Mouse (Mus musculus) kidney, adult 8-10 months (tissue): ENCODE data around the gene Smyd3.
A peak's percentile ranks its signal among the peaks of the same experiment; 100 is the strongest.
"Not testable (repeated sequence)": the region's sequence is repeated elsewhere in the genome, so short reads cannot be mapped to it uniquely, and the experiment has no call there.

Experiments used
- DNase-seq, 2 experiments: peaks; one replicate each; pipeline ENCODE4 v3.0.0; 2022

The Smyd3 gene

DNA sequence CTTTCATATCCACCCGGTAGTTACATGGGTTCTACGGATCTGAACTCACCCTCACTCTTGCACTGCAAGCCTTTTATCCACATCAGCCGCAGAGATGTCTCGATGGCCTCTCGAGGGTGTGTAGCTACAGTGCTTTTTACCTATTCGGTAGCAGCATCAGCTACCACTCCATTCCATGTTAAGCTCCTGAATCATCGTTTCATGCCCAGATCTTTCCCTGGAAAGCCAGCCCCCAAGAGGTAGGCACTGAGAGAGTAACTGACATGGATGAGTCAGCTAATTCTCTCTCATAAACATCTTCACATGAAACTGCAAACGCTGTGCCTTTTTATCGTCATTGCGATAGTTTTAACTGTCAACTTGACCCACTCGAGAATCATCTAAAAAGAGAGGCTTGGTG lies 143.9 kb downstream of the Smyd3 start:
- DNase-seq: no peak

DNA sequence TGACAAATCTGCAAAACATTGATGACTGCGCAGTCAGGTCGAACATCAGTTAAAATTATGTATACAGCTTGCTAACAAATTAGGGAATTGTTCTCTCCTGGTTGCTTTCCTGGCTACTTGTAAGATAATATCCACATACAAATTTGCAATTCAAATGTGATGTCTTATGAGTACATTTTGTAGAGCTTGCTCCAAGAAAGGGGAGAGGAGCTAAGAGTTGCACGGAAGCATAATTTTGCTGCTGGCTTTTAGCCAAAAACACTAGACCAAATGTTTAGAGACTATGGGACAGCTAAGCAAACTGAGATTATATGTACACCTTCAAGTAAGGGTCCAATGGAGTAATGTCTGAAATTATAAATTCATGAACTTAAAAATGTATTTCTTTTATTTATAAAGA lies 146.7 kb downstream of the Smyd3 start:
- DNase-seq: no peak

DNA sequence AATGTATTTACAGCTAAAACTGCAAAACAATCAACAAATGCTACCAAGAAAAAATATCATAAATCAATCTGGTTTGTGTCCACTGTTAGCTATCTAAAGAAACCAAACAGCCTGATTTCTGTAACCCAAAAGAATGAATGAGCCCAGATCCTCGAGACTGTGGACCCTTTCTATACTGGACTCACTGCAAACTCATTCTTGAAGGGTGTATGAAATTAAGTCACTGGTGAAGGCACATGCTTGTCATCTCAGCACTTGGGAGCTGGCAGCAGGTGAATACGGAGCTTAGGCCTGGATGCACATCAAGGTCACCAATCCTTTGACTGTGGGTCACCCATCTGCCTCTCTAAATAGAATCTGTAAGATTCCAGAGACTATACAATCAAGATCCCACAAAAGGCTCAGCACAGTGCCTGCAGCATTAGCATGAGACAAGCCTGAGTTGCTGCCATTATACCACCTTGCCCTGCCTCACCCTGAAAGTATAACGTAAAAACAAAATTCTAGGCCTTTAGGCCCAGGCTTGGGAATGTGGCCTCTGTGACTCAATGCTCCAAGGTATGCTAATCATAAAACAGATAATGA lies 149.3 kb downstream of the Smyd3 start:
- DNase-seq: no peak

DNA sequence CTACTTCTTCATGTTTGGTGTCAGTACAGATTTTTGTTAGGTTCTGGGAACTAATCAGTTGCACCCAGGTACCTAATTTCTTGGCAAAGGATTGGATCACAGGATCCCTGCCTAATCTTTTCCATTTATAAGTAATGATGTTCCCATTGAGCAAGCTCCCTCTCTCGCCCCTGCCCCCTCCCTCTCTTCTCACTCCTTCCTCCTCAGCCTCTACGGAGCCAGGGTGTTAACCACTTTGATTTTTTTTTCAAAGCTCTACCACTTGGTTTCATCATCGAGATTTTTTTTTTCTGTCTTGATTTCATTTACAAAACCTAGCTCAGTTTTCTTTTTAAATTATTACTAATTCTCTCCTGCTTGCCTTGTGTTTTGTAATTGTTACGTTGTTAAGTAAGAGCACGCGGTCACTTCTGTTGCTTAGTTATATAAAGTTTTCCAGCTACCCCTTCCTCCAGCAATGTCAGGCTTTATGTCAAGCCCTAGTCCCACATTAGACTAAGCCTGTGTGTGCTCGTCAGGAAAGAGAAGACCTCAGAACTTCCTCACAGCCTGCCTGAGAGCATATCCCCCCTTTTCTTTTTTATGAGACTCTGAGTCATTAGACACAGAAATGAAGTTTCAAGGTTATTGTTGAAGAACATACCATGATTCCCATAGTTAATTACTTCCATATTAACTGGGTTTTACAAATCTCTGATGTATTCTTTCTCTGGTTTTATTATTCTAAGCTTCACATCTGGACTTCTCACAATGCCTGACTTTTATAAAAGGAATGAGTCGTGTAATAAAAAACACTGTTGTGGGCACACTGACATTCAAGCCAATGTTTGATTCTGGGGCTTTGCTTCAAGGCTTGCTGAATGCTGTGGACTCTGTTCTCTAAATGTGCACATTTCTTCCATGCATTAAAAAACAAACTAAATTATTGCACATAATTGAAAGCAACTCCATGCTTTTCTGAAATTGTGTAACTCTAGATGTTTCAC lies 156.1 kb downstream of the Smyd3 start:
- no peak for DNase-seq

DNA sequence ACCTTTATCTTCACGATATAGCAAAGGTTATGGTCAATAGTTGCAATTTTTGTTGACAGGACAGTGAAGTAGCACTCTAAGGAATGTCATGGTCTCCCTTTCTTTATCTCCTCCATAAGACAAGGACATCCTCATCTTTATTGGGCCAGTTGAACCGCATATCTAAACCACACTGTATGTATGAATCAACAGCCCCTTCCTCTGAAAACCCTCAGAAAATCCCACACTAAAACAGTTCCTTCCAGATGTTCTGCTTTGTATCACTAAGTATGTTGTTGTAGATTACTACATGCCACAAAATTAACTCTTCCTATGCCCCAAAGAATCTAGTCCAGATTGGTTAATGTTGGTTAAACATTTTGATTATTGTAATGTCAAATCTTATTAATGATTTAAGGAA lies 160.7 kb downstream of the Smyd3 start:
- no peak for DNase-seq

DNA sequence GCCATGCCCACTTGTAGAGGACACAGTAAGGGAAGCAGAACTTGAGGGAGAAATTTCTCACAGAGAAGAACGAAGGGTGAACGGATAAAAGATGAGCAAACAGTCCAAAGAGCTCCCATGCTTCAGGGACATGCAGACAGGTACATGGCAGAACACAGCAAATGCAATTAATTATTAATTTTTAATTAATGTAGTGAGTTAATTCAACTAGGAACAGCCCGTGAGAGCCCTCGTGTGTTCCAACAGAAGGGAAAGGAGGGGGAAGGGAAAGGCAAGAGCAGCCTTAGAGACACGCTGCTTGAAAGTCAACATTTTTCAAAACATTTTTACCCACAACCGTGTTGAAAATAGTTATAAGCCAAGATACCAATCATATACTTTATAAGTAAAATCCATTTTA lies 163.6 kb downstream of the Smyd3 start:
- DNase-seq: peak; percentile 32 to 46

DNA sequence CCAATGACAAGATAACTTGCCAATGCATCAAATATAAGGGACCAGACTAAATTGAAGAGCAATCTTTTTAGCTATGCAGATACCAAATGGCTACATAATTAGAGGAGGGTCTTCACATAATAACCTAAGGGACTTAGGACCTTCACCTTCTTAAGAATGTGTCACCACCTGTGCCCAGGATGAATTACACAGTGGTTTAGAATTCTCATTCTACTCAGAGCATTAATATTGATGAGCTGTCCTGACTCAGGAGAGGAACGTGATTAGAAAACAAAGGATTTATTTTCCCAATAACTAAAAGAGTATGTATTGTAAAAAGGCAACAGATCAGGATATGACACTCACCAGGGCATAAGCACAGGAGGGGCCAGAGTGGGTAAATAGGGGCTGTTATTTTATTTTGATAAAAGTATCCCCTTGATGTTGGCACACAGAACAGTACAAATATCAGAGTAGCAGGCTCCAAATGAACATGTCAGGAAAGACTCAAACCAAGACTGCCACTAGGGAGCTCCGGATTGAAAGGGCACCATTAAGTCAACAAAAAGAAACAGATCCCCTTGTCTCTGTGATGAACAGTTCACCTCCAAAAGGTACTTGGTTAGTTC lies 172.4 kb downstream of the Smyd3 start:
- DNase-seq: no peak

DNA sequence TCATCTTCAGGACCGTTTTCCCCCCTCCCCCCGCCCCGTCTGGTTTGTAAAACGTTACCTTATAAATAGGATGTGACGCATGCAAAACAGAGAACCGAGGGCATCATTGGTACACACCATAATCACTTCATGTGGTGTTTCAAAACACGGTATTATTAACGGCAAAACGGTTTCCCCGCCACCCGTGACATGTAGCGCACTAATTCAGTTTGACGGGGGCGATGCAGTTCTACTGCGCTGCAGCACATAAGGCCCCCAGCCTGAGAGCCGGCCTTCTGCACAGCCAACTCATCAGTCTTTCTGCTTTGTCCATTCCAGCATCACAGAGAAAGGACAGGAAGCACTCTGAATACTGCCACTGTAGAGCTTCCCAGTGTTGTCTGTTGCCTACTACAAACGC lies 174.4 kb downstream of the Smyd3 start:
- DNase-seq: no peak

DNA sequence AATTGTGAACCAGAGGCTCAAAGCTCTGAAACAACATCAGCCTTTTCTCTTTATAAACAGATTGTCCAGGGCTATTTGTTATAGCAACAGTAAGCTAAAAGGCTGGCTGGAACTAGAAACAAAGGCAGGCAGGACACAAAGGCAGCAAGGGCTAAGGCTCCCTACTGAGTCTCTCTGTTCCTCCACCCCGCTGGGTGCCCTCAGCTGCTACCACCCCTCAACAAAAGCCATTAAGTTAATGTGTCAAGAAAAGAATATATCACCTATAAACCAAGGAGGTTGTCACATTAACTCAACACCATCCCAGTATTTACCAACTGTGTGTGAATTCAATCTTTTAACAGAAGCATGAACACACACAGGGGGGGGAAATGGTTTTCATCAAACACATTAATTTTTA lies 176.3 kb downstream of the Smyd3 start:
- no peak for DNase-seq

DNA sequence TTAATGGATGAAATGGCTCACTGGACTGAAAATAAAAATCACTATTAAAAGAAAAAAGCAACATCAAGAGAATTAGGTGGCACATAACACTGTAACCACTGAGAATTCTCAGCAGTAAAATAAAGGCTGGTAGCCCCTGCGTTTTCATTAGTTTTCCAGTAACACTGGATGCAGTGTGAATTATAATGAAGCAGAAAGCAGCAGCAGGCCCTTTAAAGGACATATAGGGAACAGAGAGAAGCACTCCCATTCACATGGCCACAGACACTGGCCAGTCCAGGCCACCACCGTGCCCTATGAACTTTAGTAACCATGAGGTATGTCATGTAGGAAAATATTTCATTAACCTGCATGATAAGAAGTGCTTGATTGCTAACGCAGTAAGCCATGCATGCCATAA lies 178.8 kb downstream of the Smyd3 start:
- DNase-seq: no peak

DNA sequence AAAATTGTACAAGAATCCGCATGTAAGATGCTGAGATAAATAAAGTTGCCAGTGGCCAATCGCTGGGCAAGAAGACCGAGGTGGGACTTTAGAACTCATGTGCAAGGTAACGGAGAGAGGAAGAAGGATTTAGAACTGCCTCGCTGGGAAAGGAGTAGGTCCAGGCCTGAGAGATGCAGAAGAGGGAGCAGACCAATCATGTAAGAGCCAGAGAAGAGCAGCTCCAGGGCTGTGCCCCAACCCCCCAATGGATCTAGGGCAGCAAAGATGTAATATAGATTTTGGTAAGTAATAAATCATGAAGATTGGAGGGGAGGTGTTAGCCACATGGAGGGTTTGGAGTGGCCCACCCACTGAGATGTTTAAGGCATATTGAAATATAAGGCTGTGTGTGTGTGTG lies 180.3 kb downstream of the Smyd3 start:
- no peak for DNase-seq

DNA sequence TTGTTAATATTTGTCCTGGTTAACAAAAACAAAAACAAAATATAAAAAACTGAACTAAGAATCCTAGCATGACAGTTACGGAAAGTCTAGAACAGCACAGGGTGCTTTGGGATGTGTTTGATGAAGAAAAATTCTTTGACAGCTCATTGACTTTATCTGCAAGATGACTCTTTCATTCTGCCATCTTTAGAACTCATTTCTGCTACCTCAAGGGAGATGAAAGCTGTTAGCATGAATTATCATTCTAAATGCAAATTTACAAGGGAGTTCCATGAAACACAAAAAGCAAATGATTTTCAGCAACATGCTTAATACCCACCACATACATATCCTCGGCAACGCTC lies 190.9 kb downstream of the Smyd3 start:
- DNase-seq: no peak

DNA sequence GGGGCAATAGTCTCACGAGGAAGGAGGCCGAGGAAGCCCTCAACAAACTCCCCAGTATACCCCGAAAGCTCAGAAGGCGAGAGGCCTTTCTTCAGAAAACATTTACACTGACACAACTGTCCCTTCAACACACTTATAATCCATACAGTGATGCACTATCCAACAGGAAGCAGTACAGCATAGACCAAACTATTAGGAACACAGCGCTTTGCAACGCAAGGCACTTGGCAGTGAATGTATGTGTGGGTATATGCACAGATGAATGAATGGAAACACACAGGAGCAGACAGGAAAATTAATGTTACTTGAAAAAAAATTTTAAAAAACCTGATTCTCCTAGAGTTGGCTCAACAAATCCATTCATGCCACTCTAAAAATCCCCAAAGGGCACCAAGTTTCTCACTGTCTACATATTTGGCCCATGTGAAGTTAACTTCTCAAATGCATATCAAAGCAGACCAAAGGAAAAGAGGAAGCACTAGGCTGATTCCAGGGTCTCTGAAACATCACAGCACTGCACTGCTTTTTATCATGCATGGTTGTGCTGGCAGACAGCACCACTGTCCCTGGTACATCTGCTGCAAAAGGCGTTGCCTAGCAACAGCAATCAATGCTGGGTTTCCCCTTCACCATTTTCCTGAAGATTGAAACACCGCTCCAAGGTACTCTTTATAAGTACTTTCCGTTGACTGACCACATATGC lies 191.4 kb downstream of the Smyd3 start:
- no peak for DNase-seq

DNA sequence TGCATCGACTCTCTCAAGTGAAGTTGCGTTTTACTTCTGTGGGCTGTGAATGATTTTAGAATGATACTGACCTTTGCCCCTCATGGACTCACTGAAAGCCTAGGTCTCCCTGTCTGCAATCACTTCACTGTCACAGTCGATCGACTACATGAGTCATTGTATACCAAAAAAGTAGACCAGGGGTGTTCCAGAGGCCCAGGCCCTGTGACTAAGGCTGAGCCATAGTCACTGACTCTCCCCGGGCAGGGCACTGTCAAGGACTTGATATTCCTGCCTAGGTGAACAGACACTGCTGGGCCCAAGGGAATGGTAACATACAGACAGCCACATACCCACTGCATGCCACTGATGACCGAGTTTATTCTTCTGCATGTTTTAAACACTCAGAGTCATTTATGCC lies 193.6 kb downstream of the Smyd3 start:
- DNase-seq: no peak

DNA sequence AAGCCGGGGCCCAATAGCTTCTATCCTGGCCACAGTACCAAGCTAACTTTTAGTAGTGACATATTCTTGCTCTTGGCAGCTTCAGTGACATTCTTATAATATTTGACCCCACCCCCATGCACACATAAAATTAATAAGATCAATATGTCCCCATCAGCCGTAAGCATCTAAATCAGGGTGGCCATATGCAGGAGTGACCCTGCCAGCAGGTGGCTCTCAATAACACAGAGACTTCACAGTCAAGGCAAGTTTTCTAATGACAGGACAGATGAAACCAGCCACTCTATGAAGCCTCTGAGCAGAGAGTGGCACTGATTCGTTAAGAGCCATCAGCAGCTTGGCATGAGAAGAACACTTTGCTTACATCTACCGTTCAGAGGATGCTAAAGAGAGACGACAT lies 204.2 kb downstream of the Smyd3 start:
- peak in 1 of 2 experiments; percentile 10 for DNase-seq

DNA sequence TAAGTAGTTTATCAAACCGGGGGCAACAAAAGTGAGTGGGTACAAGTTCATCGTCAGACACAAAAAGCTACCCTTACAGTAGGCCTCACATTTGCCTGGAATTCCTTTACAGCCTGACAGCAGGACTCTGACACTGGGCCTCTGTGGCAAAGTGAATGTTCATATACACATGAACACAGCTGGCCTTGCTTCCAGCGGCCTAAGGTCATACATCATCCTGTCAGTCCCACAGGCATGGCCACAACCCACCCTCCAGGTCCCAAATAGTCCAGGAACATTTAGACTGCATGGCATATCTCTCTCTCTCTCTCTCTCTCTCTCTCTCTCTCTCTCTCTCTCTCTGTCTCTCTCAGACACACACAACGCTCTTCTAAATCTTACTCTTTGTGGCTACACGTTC lies 208.4 kb downstream of the Smyd3 start:
- no peak for DNase-seq

DNA sequence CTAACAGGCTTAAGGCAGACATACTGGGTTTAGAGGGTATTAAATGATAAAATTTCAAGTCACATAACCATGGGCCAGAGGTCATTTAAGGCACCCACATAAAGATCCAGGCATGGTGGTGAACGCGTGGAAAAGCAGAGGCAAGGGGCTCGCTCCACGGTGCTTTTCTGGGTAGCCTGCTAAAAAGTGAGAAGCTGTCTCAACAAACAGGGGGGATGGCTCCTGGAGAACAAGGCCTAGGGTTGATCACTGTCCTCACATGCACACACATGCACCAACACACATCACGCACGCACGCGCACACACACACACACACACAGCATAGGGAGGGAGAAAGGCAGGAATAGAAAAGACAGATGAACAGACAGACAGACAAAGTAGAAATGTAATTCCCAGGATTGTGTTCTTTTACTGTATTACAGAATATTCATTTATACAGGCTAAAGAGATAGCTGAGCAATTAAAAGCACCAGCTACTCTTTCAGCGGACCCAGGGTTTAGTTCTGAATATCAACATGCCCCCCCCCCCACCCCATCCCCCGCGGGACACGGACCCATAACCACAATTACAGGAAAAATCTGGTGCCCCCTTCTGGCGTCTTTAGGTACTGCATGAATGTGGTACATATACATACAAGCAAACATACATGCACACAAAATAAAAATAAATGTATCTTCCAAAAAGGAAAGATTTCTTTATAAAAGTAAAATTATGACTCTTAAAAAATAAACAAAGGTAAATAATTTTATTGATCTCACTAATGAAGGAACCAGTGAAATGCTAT lies 215.2 kb downstream of the Smyd3 start:
- no peak for DNase-seq

DNA sequence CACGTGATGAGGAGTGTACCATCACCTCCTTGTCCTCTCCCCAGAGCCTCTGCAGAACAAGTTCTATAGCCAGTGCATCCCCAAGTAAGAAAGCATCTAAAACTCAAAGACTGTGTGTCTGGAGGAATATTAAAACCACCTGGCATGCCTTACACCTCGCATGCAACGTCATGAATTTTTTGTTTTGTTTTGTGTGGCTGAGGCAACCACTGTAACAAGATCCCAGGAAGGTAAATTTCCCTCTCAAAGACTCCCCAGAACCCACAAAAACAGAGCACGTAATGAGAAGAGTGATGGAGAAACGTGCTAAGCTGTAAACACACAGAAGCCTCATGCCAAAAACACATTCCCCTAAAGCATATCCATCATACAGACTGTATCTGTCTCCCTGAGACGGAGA lies 222.2 kb downstream of the Smyd3 start:
- DNase-seq: no peak

DNA sequence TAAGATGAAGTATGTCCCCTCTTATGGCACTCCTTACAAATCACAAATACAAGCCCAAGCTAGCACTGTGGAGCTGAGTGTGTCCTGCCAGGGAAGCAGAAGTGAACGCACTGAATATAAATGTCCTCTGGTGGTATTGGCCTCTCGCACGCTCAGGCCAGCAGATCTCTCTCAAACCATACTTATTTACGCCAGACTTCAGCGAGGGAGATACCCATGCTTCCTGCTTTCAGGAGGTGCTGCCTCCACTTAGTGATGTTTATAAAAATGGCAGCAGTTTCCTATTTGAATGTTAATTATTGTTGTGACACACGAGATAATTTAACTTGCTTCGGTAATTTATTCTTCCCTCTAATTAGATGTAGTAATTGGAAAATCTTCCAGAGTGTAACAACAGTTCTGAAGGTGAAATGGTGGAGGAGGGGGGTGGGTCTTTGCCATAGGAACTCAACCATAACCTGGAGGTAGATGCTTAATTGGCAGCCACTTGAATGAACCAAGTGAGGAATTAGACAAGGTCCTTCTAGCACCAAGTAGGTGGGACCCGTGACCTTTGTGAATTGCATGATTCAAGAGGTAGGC lies 224.0 kb downstream of the Smyd3 start:
- DNase-seq: no peak

DNA sequence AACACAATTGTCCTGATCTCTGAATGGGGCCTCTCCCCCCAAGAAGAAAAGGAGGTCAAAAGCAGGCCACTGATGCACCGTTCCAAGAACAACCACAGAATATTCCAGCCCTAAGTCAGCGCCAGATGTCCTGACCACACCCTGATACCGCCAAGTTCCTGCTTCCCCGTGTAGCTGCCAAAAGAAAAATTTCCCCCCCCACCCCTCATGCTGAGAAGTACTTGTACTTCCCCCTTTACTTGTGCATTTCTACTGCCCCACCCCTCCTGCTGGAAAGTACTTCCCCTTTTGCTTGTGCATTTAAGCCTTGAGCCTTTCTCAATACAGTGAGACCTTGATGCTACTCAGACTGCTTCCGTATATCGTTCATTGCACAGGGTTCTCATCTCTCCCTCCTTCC lies 227.7 kb downstream of the Smyd3 start:
- DNase-seq: not testable (repeated sequence)

DNA sequence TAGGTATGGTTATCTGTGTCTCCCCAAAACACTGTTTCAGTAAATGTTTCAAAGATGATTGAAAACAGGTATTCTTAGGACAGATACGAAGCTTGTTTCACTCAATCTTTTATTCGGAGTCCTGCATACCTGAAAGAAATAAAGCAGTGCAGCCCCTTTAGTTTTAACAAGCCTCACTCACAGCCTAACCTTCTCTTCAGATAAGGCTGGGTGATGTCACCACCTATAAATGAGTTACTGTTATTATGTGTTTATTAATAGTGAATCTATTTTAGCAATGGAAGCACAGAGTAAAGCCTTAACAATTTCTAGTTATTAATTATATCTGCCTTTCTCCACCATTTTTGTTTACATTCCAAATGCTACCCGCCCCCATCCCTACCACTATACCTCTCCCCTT lies 228.1 kb downstream of the Smyd3 start:
- DNase-seq: no peak

DNA sequence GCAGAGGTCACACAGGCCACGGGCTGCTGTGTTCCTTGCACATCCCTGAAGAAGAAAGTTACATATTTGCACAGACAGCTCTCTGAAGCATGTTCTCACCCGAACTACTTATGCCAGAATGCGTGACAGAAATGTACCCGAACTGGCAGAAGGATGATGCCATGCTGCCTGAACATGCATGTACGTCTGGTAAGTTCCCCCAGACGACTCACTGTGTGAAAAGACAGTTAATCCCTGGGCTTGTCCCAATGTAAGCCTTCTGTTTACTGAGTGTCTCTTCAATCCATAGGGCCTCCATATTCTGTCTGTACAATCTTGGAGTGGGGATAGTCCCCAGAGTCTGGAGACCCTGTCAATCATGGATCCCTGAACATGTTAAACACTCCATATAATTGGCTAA lies 231.1 kb downstream of the Smyd3 start:
- no peak for DNase-seq
